Mouse (Mus musculus): Measurements from ENCODE around the gene Arl8a.
"Not testable (repeated sequence)": the region's sequence is repeated elsewhere in the genome, so short reads cannot be mapped to it uniquely, and the experiment has no call there.

Gene Arl8a

GRCm38 (mm10) chr1:135146077-135146945, at the start of gene Arl8a:
TSS of gene Arl8a (plus strand) at chr1:135146824.
- peak; percentile 91 for DNase-seq

GRCm38 (mm10) chr1:135097441-135097840, 49.2 kb upstream of the Arl8a start:
- DNase-seq = no peak

- no peak for DNase-seq
Measured at GRCm38 (mm10) chr1:135098441-135098840, 48.2 kb upstream of the Arl8a start.

- DNase-seq = no peak
Measured at GRCm38 (mm10) chr1:135100400-135100799, 46.2 kb upstream of the Arl8a start.

GRCm38 (mm10) chr1:135105124-135105523, 41.5 kb upstream of the Arl8a start, which contains the start of gene Lgr6:
TSS of gene Lgr6 (minus strand) at chr1:135105276.
- DNase-seq = peak; percentile 67

- peak; percentile 80 for DNase-seq
Measured at GRCm38 (mm10) chr1:135105951-135106350, 40.7 kb upstream of the Arl8a start.

- DNase-seq = peak; percentile 63
Measured at GRCm38 (mm10) chr1:135108611-135109010, 38.0 kb upstream of the Arl8a start.

GRCm38 (mm10) chr1:135110075-135110474, 36.5 kb upstream of the Arl8a start:
- DNase-seq = peak; percentile 81

- not testable (repeated sequence) for DNase-seq
Measured at GRCm38 (mm10) chr1:135111271-135111670, 35.4 kb upstream of the Arl8a start.

GRCm38 (mm10) chr1:135112661-135113060, 34.0 kb upstream of the Arl8a start:
- DNase-seq = peak; percentile 66

GRCm38 (mm10) chr1:135124573-135125363, 21.9 kb upstream of the Arl8a start:
- DNase-seq = no peak

- DNase-seq = peak; percentile 65
Measured at GRCm38 (mm10) chr1:135125990-135126389, 20.6 kb upstream of the Arl8a start.

GRCm38 (mm10) chr1:135126443-135127027, 20.1 kb upstream of the Arl8a start:
- no peak for DNase-seq

GRCm38 (mm10) chr1:135128011-135128441, 18.6 kb upstream of the Arl8a start:
- DNase-seq = no peak

- DNase-seq = no peak
Measured at GRCm38 (mm10) chr1:135128986-135129385, 17.6 kb upstream of the Arl8a start.

- no peak for DNase-seq
Measured at GRCm38 (mm10) chr1:135129543-135130183, 17.0 kb upstream of the Arl8a start.

GRCm38 (mm10) chr1:135130376-135131018, 16.1 kb upstream of the Arl8a start:
- DNase-seq = no peak

- DNase-seq = peak; percentile 70
Measured at GRCm38 (mm10) chr1:135131034-135131433, 15.6 kb upstream of the Arl8a start.

- DNase-seq = no peak
Measured at GRCm38 (mm10) chr1:135131560-135131959, 15.1 kb upstream of the Arl8a start.

- peak; percentile 94 for DNase-seq
Measured at GRCm38 (mm10) chr1:135132473-135132872, 14.2 kb upstream of the Arl8a start, which contains the start of gene Ptpn7. TSS of gene Ptpn7 (plus strand) at chr1:135132700.

- DNase-seq = no peak
Measured at GRCm38 (mm10) chr1:135132893-135133369, 13.7 kb upstream of the Arl8a start.

Data from lung, postnatal 10 days (tissue).